Mouse (Mus musculus): ENCODE data around the gene Abcc9.

The Abcc9 gene

GRCm38 (mm10) chr6:142701652-142702637, at the start of gene Abcc9:
Gene Abcc9 (minus strand): TSS chr6:142702315.
- DNase-seq (ENCODE audit: low spot score), result no peak

- no peak for DNase-seq (ENCODE audit: low spot score)
Measured at GRCm38 (mm10) chr6:142751365-142751764, 49.2 kb upstream of the Abcc9 start.

- no peak for DNase-seq (ENCODE audit: low spot score)
Measured at GRCm38 (mm10) chr6:142748057-142748708, 46.1 kb upstream of the Abcc9 start.

- no peak for DNase-seq (ENCODE audit: low spot score)
Measured at GRCm38 (mm10) chr6:142747165-142747564, 45.0 kb upstream of the Abcc9 start.

DNA sequence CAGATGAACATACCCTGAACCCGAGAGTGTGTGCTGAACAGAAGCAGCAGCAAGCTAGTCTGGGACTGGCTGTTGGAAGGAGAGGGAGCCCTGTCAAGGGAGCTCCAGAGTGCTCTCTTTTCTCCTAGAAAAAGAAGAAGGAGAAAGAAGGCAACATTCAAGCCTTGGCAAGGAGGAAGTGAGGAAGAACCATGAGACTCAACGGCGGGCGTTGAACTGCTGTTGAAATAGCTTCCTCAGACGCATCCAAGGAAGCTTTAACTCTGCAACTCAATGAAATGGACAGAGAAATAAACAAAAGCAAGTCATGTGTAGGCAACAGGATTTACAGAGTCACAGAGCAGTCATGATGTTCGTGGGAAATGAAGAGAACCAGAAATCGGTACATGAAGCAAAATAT, 44.6 kb upstream of the Abcc9 start:
- no peak for DNase-seq (ENCODE audit: low spot score)

DNA sequence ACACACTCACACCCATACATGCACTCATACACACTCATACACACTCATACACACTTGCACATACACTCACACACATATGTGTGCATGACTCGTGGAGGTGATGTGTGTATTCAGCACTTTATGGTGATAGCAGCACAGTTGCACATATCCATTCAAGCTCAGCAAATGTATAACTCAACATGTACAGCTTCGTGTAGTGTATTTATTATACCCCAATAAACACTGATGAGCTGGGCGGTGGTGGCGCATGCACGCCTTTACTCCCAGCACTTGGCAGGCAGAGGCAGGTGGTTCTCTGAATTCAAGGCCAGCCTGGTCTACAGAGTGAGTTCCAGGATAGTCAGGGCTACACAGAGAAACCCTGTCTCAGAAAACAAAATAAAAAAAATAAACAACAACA, 43.4 kb upstream of the Abcc9 start:
- DNase-seq (ENCODE audit: low spot score), result no peak

GRCm38 (mm10) chr6:142743193-142743592, 41.1 kb upstream of the Abcc9 start:
- no peak for DNase-seq (ENCODE audit: low spot score)

DNA sequence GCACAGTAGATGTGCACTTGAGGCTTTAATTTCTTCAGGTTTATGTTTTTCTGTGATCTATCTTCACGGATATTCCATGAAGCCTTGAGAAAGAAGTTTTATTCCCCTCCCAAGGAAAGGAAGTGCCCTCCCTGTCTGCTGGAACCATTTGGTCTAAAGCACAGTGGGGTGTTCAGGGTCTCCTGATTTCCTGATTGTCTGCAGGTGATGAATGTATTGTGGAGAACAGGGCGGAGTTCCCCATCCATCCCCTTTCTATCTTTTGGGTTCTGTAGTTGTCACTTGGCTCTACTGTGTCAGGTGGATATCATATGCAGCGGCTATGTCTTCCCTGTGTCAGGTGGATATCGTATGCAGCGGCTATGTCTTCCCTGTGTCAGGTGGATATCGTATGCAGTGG, 39.6 kb upstream of the Abcc9 start:
- no peak for DNase-seq (ENCODE audit: low spot score)

DNA sequence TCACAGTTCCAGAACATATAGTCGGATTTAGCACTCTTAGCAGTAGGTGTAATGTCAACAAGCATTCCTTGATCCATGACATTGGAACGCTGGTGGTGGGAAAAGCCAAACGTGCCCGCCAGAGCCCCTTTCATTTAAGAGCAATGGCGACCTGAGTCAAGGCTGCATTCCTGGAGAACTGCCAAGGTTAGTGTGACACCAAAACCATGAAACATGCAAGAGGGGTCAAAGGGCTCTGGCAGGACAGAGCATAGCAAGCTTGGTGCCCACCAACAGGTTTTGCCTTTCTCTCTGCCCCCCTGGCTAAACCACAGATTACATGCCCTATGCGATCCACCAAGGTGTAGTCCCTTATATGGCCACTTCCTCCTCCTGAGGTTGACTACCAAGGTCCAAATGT, 36.5 kb upstream of the Abcc9 start:
- no peak for DNase-seq (ENCODE audit: low spot score)

DNA sequence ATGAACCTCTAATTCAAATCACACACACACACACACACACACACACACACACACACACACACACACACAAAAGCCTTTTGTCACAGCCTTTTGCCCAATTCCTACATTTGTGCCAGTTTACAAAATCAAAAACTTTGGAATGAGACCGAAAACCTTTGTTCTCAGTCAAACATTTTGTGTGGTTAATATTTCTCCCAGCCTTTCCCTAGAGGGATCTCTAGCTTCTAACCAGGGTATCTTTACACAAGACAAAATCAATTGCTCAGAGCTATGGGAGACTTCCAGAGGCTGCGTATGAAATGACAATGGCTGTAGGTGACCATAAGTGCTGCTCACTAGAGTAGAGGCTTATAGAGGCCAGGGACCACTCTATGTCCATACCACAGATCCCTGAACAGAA, 36.1 kb upstream of the Abcc9 start:
- no peak for DNase-seq (ENCODE audit: low spot score)

GRCm38 (mm10) chr6:142735302-142736005, 33.3 kb upstream of the Abcc9 start:
- DNase-seq (ENCODE audit: low spot score), result no peak

- no peak for DNase-seq (ENCODE audit: low spot score)
Measured at GRCm38 (mm10) chr6:142732567-142733290, 30.6 kb upstream of the Abcc9 start.

DNA sequence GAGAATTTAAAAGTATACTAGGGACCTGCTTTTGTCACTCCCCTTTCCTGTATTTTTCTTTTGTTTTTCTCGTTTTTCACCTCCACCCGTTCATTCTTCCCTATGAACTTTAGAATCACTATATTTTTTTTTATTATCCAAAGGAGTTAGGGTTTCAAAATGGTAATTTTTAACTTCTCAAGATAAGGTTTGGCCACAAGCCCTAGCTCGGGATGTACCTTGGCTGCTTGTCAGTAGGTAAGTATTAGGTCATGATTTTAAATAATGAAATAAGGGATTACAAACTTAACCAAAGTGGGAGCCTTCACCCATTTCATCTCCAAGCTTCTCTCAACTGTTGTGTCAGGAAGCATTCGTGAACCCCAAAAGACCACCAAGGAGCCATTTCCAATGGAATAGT, 23.9 kb upstream of the Abcc9 start:
- no peak for DNase-seq (ENCODE audit: low spot score)

DNA sequence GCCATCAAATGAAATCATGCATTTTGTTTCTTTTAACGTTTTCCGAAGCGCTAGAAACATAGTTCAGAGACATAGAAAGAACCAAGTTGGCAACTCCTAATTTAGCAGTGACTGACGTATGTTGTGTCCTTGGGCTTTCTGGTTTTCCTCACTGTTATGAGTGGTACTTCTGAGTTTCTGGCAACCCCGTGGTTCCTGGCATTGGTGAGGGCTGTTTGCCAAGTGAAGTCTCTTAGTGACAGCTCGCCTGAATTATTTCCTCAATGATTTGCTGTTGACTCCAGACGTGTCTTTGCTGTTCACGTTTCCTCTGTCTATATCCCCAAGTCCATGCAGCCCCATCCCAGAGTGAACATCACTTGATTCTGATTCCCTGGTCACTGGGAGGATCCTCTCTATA, 19.6 kb upstream of the Abcc9 start:
- DNase-seq (ENCODE audit: low spot score), result no peak

- no peak for DNase-seq (ENCODE audit: low spot score)
Measured at GRCm38 (mm10) chr6:142720641-142721040, 18.5 kb upstream of the Abcc9 start.

GRCm38 (mm10) chr6:142718167-142718566, 16.1 kb upstream of the Abcc9 start:
- no peak for DNase-seq (ENCODE audit: low spot score)

DNA sequence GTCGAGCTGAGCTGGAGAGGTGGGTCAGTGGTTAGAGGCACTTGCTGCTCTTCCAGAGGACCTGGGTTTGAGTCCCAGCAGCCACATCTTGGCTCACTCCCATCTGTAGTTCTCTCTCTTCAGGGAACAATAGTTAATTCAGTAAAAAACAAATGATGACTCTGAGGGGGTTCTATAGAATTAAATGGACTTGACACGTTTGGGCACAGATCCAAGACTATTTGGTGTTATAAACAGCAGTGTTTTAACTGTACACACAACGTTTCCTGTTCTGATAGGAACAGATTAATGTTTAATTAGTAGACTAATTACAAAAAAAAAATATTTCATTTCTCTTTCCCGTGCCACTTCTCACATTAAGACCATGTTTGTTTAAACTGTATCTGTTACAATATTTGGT, 15.1 kb upstream of the Abcc9 start:
- DNase-seq (ENCODE audit: low spot score), result no peak

DNA sequence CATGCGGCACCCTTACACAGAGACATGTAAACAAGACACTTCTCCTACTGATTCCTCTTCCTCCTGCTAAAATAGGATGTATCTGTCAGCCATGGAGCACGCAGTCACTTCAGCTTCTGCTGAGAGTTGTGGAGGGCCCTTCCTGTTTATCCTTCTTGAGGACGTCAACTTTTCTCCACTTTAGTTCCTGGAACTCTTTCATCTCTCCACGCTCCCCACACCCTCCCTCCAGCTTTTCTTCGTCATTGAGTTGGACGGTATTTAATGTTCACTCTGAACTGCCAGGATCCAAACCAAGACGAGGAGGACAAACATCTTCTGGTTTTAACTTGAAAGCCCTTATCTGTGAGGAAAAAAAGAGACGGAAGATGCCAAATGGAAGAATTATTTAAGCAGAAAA, 12.9 kb upstream of the Abcc9 start:
- DNase-seq (ENCODE audit: low spot score), result no peak

- DNase-seq (ENCODE audit: low spot score), result no peak
Measured at GRCm38 (mm10) chr6:142711106-142711505, 9.0 kb upstream of the Abcc9 start.

- DNase-seq (ENCODE audit: low spot score), result no peak
Measured at GRCm38 (mm10) chr6:142710690-142711089, 8.6 kb upstream of the Abcc9 start.

DNA sequence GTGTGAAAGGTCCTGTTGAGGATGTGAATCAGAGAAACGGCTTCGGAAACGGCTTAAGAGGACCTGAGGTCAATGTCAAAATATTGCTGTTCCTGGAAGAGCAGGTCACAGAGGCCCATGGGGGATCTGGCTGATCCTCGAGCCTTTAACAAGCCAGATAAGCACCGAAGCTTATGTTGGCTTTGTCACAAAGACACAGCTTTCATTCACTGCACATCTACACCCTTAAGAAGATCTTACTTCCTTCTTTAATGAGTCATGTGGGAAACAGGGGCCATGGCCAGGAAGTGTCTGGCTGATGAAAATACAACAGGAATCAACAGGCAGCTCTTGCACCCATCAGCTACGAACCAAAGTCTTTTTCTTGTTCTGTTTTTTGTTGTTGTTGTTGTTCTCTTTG, 6.3 kb upstream of the Abcc9 start:
- no peak for DNase-seq (ENCODE audit: low spot score)

GRCm38 (mm10) chr6:142706688-142707087, 4.6 kb upstream of the Abcc9 start:
- DNase-seq (ENCODE audit: low spot score), result no peak

Data from urinary bladder, postnatal 10 days (tissue).